26 mouse cellular contexts compared by ENCODE assay signal in the genomic region with DNA sequence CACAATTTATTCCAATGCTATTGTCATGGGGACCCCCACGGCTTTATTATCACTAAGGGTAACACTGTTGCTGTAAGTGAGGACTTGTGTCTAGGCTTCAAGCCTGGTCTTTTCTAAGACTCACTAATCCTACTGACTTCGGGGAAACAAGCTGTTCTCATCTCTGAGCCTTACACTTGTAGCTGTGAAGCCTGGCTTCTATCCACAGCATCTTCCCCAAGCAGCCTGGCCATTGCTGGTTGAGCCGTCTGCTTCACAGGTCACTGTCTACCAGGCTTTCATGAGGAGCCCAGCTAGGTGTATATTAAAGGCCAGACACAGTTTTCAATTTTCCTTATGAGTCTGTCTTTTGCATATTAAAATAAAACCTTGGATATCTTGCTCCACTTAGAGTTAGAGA.
DNase-seq lines count a peak whose midpoint lies in the region; ATAC-seq and TF ChIP-seq lines count a peak whose summit lies in the region.
"Had no signal": no experiment of that assay in that cellular context is flagged by ENCODE, and none has a peak within 500 bp of the region (broad histone marks: within the 10 kb centered on the region; RNA-seq: fewer than 3 reads in every experiment).

No protein-coding gene starts in this region.

- ATAC-seq in midbrain, postnatal 0 days (ENCODE audit: low FRiP score), result no peak
- ATAC-seq in midbrain, embryonic 14.5 days (ENCODE audit: low FRiP score, low TSS enrichment), result no peak
- ATAC-seq: forebrain, embryonic 13.5 days; inflammation-experienced regulatory T-cells, adult 6 months; intestine, embryonic 16.5 days had no signal

- no peaks in the 10 kb centered on the region for H3K36me3 ChIP-seq in midbrain, postnatal 0 days (ENCODE audit: insufficient read depth, low read length)
- H3K36me3 ChIP-seq in midbrain, embryonic 14.5 days (ENCODE audit: control insufficient read depth, insufficient read depth, low read length), result no peaks in the 10 kb centered on the region
- H3K36me3 ChIP-seq: embryonic facial prominence, embryonic 10.5 days; embryonic facial prominence, embryonic 13.5 days; hindbrain, embryonic 10.5 days; hindbrain, embryonic 15.5 days had no signal

- WGBS in midbrain, postnatal 0 days, result 65% methylated on average over 3 of the region's 3 CpGs
- WGBS in midbrain, embryonic 14.5 days, result 79% methylated on average over 3 of the region's 3 CpGs

- no peak overlapping the region for H3K27ac ChIP-seq in midbrain, postnatal 0 days (ENCODE audit: low read depth, low read length)
- no peak overlapping the region for H3K27ac ChIP-seq in midbrain, embryonic 14.5 days (replicated peaks; ENCODE audit: low read depth, low read length)
- H3K27ac ChIP-seq: embryonic facial prominence, embryonic 10.5 days; embryonic facial prominence, embryonic 13.5 days; forebrain, embryonic 13.5 days; hindbrain, embryonic 10.5 days; hindbrain, embryonic 15.5 days had no signal

- H3K27me3 ChIP-seq in midbrain, postnatal 0 days (ENCODE audit: insufficient read depth, low read length), result 0 out of 2 replicates have a peak, but pooled peaks cover 4% of the 10 kb centered on the region
- H3K27me3 ChIP-seq in midbrain, embryonic 14.5 days (ENCODE audit: control insufficient read depth, insufficient read depth, low read length), result peaks cover 4% of the 10 kb centered on the region; the same call in 1 of the 2 replicates
- H3K27me3 ChIP-seq: forebrain, embryonic 13.5 days; hindbrain, embryonic 15.5 days had no signal

- H3K4me2 ChIP-seq in midbrain, postnatal 0 days (ENCODE audit: low read depth, low read length, poor library complexity, severe bottlenecking), result no peak overlapping the region
- no peak overlapping the region for H3K4me2 ChIP-seq in midbrain, embryonic 14.5 days (ENCODE audit: low read length)
- H3K4me2 ChIP-seq: embryonic facial prominence, embryonic 13.5 days; forebrain, embryonic 13.5 days; heart, embryonic 11.5 days had no signal

- no peak for TF ChIP-seq CTCF in midbrain, postnatal 0 days (IDR thresholded peaks at IDR 0.05)

- H3K9me3 ChIP-seq in midbrain, postnatal 0 days (ENCODE audit: low read length), result no peaks in the 10 kb centered on the region
- H3K9me3 ChIP-seq in midbrain, embryonic 14.5 days (ENCODE audit: control insufficient read depth, low read length), result no peaks in the 10 kb centered on the region
- H3K9me3 ChIP-seq: embryonic facial prominence, embryonic 10.5 days; embryonic facial prominence, embryonic 13.5 days; forebrain, embryonic 13.5 days; hindbrain, embryonic 10.5 days; hindbrain, embryonic 15.5 days had no signal

- no peaks in the 10 kb centered on the region for H3K4me1 ChIP-seq in midbrain, postnatal 0 days (ENCODE audit: insufficient read depth, low read length)
- H3K4me1 ChIP-seq in midbrain, embryonic 14.5 days (ENCODE audit: control insufficient read depth, insufficient read depth, low read length), result no peaks in the 10 kb centered on the region
- H3K4me1 ChIP-seq: embryonic facial prominence, embryonic 10.5 days; embryonic facial prominence, embryonic 13.5 days; hindbrain, embryonic 15.5 days had no signal

- intact Hi-C loops in heart, postnatal 25 days (cut with DNase I), result no loop called here

- H3K4me3 ChIP-seq in midbrain, postnatal 0 days (ENCODE audit: low read depth, low read length), result no peak overlapping the region
- no peak overlapping the region for H3K4me3 ChIP-seq in midbrain, embryonic 14.5 days (replicated peaks; ENCODE audit: low read depth, low read length)
- H3K4me3 ChIP-seq: embryonic facial prominence, embryonic 10.5 days; embryonic facial prominence, embryonic 13.5 days; erythroblast, embryonic 14.5 days; forebrain, embryonic 13.5 days; hindbrain, embryonic 10.5 days; hindbrain, embryonic 15.5 days had no signal

- DNase-seq in cerebellum, postnatal 10 days, result peak; percentile 61
- DNase-seq in cerebellum, postnatal 36 days, result no peak
- peak; percentile 40 for DNase-seq in heart, adult 11 months
- DNase-seq in heart, postnatal 25 days (ENCODE audit: low spot score), result no peak
- peak; percentile 53 for DNase-seq in midbrain, postnatal 0 days (ENCODE audit: low spot score)
- no peak for DNase-seq in midbrain, embryonic 14.5 days
- DNase-seq: adrenal gland, adult 2 months; adrenal gland, postnatal 14 days; B cell, adult 2 months; cerebellum, adult 11 months; cerebellum, adult 2 months; embryo, embryonic 11 days; gastrocnemius, postnatal 10 days; gastrocnemius, postnatal 36 days; heart, postnatal 36 days; kidney, adult 18-20 months; kidney, adult 9 months had no signal

- no peak overlapping the region for H3K9ac ChIP-seq in midbrain, postnatal 0 days (replicated peaks; ENCODE audit: low read length, poor library complexity, severe bottlenecking)
- H3K9ac ChIP-seq in midbrain, embryonic 14.5 days (replicated peaks; ENCODE audit: low read length), result no peak overlapping the region
- H3K9ac ChIP-seq: embryonic facial prominence, embryonic 13.5 days; forebrain, embryonic 13.5 days; hindbrain, embryonic 15.5 days had no signal

Comparison
In these comparisons a context has a peak if more than half of its experiments do, and no peak if none do; other contexts are left out.
1. DNase-seq: peak in cerebellum, postnatal 10 days (2 of 2), heart, adult 11 months (single experiment) and midbrain, postnatal 0 days (single experiment); none in cerebellum, postnatal 36 days (0 of 2), heart, postnatal 25 days (single experiment) and midbrain, embryonic 14.5 days (single experiment).